Mouse (Mus musculus) cortical plate, adult 2 months (tissue): ENCODE results near the gene Hapln4.

Source experiments
- CTCF ChIP-seq: fragments of 200-500 bp; IDR thresholded peaks from 2 replicates; pipeline ENCODE4 v1.5.1; 2011; ENCODE audit warnings: mild to moderate bottlenecking, control low read depth, low read length; ENCODE audit not compliant: insufficient read depth; ENCODE audit errors: extremely low read depth
- POLR2A ChIP-seq: fragments of 200-500 bp; IDR thresholded peaks from 2 replicates; pipeline ENCODE4 v1.6.1; 2011; ENCODE audit warnings: mild to moderate bottlenecking, low read length, control low read depth; ENCODE audit not compliant: insufficient read depth; ENCODE audit errors: extremely low read depth

DNA sequence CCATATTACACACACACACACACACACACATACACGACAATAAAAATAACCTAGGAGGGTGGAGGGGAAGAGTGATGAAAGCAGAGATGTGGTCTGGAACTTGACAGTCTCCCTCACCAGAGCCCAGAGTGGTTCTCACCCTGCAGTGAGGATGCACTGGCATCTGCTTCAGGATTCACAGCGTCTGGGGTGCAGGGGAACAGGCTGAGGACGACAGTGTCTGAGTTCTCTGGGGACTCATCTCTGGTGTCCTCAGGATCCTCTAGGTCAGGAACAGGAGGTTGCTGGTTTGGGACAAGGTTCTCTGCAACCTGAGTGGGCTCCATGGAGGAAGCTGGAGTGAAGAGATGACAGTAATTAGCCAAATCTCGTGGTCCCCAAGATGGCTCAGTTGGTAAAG, 54.6 kb downstream of the Hapln4 start:
- no peak for TF ChIP-seq CTCF
- no peak for TF ChIP-seq POLR2A
